Mouse (Mus musculus) embryonic facial prominence, embryonic 12.5 days (tissue): ENCODE results near the gene Slc35e1. TPM values are rescaled to one million over a fixed set of nuclear protein-coding genes. Genes with fewer than 3 reads are reported as not detected.

Experiments
- ATAC-seq: fragments of 200-750 bp; cut with Nextera tagmentation; 2 replicates; pipeline ENCODE4 v1.8.0; 2017; ENCODE audit not compliant: insufficient number of reproducible peaks, insufficient read depth, low FRiP score, low TSS enrichment
- H3K27ac ChIP-seq: fragments of 300-500 bp; sonication (generic); 2 replicates; pipeline ENCODE4 v1.5.1; 2016; ENCODE audit warnings: mild to moderate bottlenecking
- H3K27me3 ChIP-seq: fragments of 300-500 bp; sonication (generic); 2 replicates; pipeline ENCODE4 v1.6.1; 2016; ENCODE audit warnings: mild to moderate bottlenecking, moderate library complexity
- H3K36me3 ChIP-seq: fragments of 300-500 bp; sonication (generic); 2 replicates; pipeline ENCODE4 v1.6.1; 2016; ENCODE audit warnings: mild to moderate bottlenecking
- H3K4me1 ChIP-seq: fragments of 300-500 bp; sonication (generic); 2 replicates; pipeline ENCODE4 v1.6.1; 2016
- H3K4me2 ChIP-seq: fragments of 300-500 bp; sonication (generic); replicated peaks from 2 replicates; pipeline ENCODE4 v1.6.1; 2016; ENCODE audit warnings: mild to moderate bottlenecking, moderate library complexity
- H3K4me3 ChIP-seq: fragments of 300-500 bp; sonication (generic); 2 replicates; pipeline ENCODE4 v1.5.1; 2016; ENCODE audit warnings: mild to moderate bottlenecking
- H3K9ac ChIP-seq: fragments of 300-500 bp; sonication (generic); 2 replicates; pipeline ENCODE4 v1.6.1; 2016; ENCODE audit warnings: mild to moderate bottlenecking, moderate library complexity
- H3K9me3 ChIP-seq: fragments of 300-500 bp; sonication (generic); 2 replicates; pipeline ENCODE4 v1.6.1; 2016; ENCODE audit warnings: mild to moderate bottlenecking, moderate library complexity
- WGBS: fragments of 180-500 bp; shearing (Covaris S2); methylation state at CpG from one replicate; pipeline ENCODE4 v1.1.7; 2016; 5-methylcytosine and 5-hydroxymethylcytosine counted together
- microRNA-seq: library from miRNA; unstranded; fragments of <30 nt; microRNA quantifications from one replicate; pipeline ENCODE4, GENCODE M21; 2017
- polyA plus RNA-seq: library from polyadenylated mRNA; unstranded; fragments of >200 nt; fragmentation: Nextera tagmentation; extraction: Ambion mirVana; gene quantifications from 2 replicates; pipeline ENCODE4 v1.2.1, GENCODE M21; 2016

Slc35e1 gene
- polyA plus RNA-seq, 1 experiment from 2014 or later, result 29.4 TPM

GRCm38 (mm10) chr8:72443994-72444350, 48.4 kb downstream of the Slc35e1 start:
- H3K27me3 ChIP-seq, result no peaks in the 10 kb centered on the region
- H3K4me3 ChIP-seq, result peak overlapping the region; percentile 46
- H3K9me3 ChIP-seq, result no peaks in the 10 kb centered on the region
- H3K4me1 ChIP-seq, result no peaks in the 10 kb centered on the region
- ATAC-seq, result no peak; the same call in 1 of the 2 replicates
- WGBS, result 41% methylated on average over 6 of the region's 6 CpGs
- H3K4me2 ChIP-seq, result peak overlapping the region; percentile 52
- no peak overlapping the region for H3K27ac ChIP-seq
- H3K9ac ChIP-seq, result peak overlapping the region; percentile 62
- H3K36me3 ChIP-seq, result peaks cover 16% of the 10 kb centered on the region

- Histone ChIP-seq H3K9ac (peak within 1 kb of the TSS; percentile 62), H3K27me3 (no peaks in the 10 kb centered on the region), H3K9me3 (no peaks in the 10 kb centered on the region), H3K27ac (no peak within 1 kb of the TSS), H3K36me3 (peaks cover 13% of the 10 kb centered on the region), H3K4me2 (peak within 1 kb of the TSS; percentile 52), H3K4me3 (peak within 1 kb of the TSS; percentile 46), H3K4me1 (no peaks in the 10 kb centered on the region)
- 6% methylated on average over 34 of the region's 34 CpGs for WGBS
- peak; percentile 98 for ATAC-seq
Observed at GRCm38 (mm10) chr8:72443338-72443993, 48.9 kb downstream of the Slc35e1 start, which contains the start of the genes Calr3 and 1700030K09Rik. Gene Calr3 (minus strand): TSS chr8:72443870. Gene 1700030K09Rik (plus strand): TSS chr8:72443880.

GRCm38 (mm10) chr8:72438248-72439015, 54.0 kb downstream of the Slc35e1 start:
- Histone ChIP-seq H3K4me1 (no peaks in the 10 kb centered on the region), H3K9me3 (no peaks in the 10 kb centered on the region), H3K9ac (no peak overlapping the region), H3K27me3 (no peaks in the 10 kb centered on the region), H3K27ac (no peak overlapping the region), H3K4me2 (no peak overlapping the region), H3K36me3 (no peaks in the 10 kb centered on the region), H3K4me3 (no peak overlapping the region)
- ATAC-seq, result no peak
- 72% methylated on average over 8 of the region's 8 CpGs for WGBS

GRCm38 (mm10) chr8:72434952-72435351, 57.5 kb downstream of the Slc35e1 start:
- Histone ChIP-seq H3K9me3 (no peaks in the 10 kb centered on the region), H3K36me3 (no peaks in the 10 kb centered on the region), H3K4me1 (no peaks in the 10 kb centered on the region), H3K4me2 (no peak overlapping the region), H3K4me3 (no peak overlapping the region), H3K27ac (no peak overlapping the region), H3K9ac (no peak overlapping the region), H3K27me3 (no peaks in the 10 kb centered on the region)
- no peak for ATAC-seq
- 73% methylated on average over 2 of the region's 2 CpGs for WGBS

Small RNA genes lying within 50 kb of the gene (microRNA-seq; reads per million reads assigned to microRNA genes)
- gene Gm28019 (not detected), gene Mir7068 (2.7 reads per million, percentile 11 among the genes with 10 or more reads in this experiment)

Other genes with a start within 250 kb of the Slc35e1 start
- gene Gm10282, start 187.4 kb downstream of the Slc35e1 start, polyA plus RNA-seq, result 24.1 and 29.1 TPM in 2 replicates
- gene Klf2, start 173.6 kb downstream of the Slc35e1 start, polyA plus RNA-seq, result 7.0 and 9.3 TPM in 2 replicates
- gene Eps15l1, start 71.2 kb downstream of the Slc35e1 start, polyA plus RNA-seq, result 69.0 and 71.8 TPM in 2 replicates
- gene Calr3, start 48.7 kb downstream of the Slc35e1 start, polyA plus RNA-seq, result 1.4 and 1.7 TPM in 2 replicates
- 18.7 and 19.0 TPM in 2 replicates for gene 1700030K09Rik, start 48.7 kb downstream of the Slc35e1 start, polyA plus RNA-seq
- 64.4 and 66.5 TPM in 2 replicates for gene Cherp, start 17.4 kb downstream of the Slc35e1 start, polyA plus RNA-seq
- 22.3 and 23.4 TPM in 2 replicates for gene Med26, start 55.7 kb upstream of the Slc35e1 start, polyA plus RNA-seq
- 115 and 123 TPM in 2 replicates for gene Smim7, start 78.5 kb upstream of the Slc35e1 start, polyA plus RNA-seq
- 16.5 and 17.1 TPM in 2 replicates for gene Tmem38a, start 79.4 kb upstream of the Slc35e1 start, polyA plus RNA-seq
- 0.05 and 0.13 TPM in 2 replicates for gene Nwd1, start 154.1 kb upstream of the Slc35e1 start, polyA plus RNA-seq
- 177 and 182 TPM in 2 replicates for gene Sin3b, start 230.7 kb upstream of the Slc35e1 start, polyA plus RNA-seq